Mouse (Mus musculus): Measurements from ENCODE around the gene Cfap77. TPM values are rescaled to one million over a fixed set of nuclear protein-coding genes. Genes with fewer than 3 reads are reported as not detected.

Cfap77 gene
- total RNA-seq, 2 experiments from 2014 or later = 1.2 to 1.9 TPM

DNA sequence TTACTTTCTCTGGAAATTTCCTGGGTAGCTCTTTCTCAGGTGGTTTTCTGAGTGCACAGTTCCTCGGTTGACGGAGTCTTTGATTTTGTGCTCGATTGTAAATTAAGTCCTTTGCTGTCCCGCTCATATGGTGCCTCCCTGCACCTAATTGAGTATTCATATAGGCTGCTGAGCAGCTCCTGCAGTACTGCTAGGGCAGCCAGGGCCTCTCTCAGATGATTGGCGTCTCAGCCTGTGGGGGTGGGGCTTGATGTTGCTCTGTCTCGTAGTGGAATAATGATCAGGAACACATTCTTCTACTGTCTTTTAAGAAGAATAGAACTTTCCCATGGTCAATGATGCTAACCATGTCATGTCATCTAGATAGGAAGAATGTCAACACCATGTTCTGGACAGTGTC is 109.5 kb downstream of the Cfap77 start:
- DNase-seq (ENCODE audit: low spot score in 2 of 2) = no peak

- no peak for DNase-seq (ENCODE audit: low spot score in 2 of 2)
Observed at GRCm38 (mm10) chr2:28943666-28944516, 111.0 kb downstream of the Cfap77 start.

- no peak for DNase-seq (ENCODE audit: low spot score in 2 of 2)
Observed at GRCm38 (mm10) chr2:28938997-28939396, 115.9 kb downstream of the Cfap77 start.

DNA sequence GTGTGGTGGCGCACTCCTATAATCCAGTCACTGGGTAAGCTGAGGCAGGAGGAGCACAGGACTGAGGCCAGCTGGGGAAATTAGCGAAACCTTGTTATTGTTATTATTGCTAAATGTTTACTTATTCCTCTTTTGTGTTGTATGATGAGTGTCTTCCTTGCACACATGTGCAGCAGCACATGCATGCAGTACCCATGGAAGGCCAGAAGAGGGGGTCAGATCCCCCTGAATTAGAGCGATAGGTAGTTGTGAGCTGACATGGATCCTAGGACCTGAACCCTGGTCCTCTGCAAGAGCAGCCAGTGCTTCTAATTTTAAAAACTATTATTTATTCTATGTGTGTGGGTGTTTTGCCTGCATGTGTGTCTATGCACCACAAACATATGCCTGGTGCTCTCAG is 124.3 kb downstream of the Cfap77 start:
- no peak for DNase-seq (ENCODE audit: low spot score in 2 of 2)

- DNase-seq (ENCODE audit: low spot score in 2 of 2) = peak; percentile 55 to 77
Observed at GRCm38 (mm10) chr2:28923912-28924311, 131.0 kb downstream of the Cfap77 start.

DNA sequence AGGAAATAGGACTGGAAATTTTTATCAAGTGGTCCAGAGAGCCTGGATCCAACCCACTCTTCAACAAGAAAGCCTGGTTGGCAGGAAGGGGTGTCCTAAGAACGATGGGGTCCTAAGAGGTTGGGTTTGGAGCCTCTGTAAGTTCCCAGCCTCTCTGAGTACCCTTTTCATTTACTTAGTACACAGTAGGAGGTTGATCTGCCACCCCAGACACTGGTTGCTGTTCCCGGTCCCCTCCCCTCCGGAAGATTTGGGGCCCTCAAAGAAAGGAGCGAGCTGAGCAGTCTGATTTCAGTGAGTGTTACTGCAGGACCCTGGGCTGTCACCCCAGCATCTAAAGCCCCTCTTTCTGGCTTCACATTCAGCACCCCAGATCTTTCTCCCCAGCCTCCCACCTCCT is 135.9 kb downstream of the Cfap77 start:
- DNase-seq (ENCODE audit: low spot score in 2 of 2) = no peak

DNA sequence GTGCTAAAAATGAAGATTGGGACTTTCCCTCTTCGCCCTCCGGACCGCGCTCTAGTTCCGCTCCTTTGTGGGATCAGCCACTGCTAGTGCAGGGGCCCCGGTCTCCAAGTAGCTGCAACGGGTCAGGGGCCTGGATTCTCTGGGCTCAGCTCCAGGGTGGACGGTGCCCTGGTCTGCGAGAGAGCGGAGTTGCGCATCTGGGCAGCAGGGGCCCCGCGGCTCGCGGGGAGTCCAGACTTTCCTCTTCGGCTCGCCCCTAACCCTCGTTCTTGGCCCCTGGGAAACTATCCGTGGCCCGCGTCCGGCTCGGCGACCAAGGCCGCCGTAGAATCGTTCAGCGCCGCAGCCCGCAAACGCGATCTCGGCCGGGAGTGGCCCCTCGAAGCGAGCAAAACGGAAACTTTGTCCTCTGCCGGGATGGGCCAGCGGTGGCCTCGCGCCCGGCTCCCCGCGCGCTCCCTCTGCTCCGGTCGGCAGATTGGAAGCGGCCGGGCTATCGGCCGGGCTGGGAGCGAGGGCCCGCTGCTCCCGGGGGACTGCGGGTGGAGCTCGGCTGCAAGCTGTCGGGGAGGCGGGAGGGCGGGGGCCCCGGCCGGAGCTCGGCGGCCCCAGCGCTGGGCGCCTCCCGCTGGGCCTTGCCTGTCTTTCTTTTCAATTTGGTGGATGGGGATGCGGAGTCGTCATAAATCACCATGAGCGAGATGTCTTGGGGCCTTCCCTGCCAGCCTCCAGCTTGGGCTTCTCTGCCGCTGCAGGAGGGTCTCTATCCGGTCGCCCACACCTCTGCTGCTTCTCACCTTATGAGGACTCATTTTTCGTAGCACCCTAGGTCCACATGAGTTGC is 137.1 kb downstream of the Cfap77 start:
- no peak for DNase-seq (ENCODE audit: low spot score in 2 of 2)

GRCm38 (mm10) chr2:28917156-28917517 is 137.7 kb downstream of the Cfap77 start:
- DNase-seq (ENCODE audit: low spot score in 2 of 2) = no peak

- DNase-seq (ENCODE audit: low spot score in 2 of 2) = no peak
Observed at GRCm38 (mm10) chr2:28916513-28916865, 138.4 kb downstream of the Cfap77 start, which contains the start of gene Barhl1. Gene Barhl1 (minus strand): TSS chr2:28916668.

DNA sequence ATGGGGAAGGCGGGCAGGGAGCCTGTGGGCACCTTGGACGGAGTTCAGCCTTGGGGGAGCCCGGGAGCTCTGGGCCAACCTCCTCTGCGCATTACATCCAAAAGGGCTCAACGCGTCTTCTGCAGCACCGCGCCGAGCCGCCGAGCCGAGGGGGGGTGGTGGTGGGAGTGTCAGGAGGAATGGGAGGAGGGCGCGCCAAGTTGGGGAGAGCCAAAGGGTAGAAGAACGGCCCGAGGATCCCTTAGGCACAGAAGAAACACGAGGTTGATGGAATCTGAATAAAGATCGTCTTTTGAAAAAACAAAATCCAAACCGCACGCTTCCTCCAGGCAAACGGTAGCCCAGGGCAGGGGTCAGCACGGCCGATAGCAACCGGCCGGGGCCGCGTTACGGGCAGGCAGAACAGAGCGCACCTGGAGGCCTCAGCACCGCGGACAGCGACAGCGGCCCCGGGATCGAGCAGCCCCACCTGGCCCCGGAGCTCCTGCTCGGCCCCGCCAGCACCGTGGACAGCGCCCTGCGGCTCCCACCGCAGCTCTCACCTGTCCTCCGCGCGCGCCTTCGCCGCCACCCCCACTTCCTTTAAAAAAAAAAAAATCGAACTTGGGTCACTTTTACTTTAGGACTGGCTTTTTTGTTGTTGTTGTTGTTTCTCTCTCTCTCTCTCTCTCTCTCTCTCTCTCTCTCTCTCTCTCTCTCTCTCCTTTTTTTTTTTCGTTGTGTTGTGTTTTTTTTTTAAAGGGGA is 138.9 kb downstream of the Cfap77 start:
- no peak for DNase-seq (ENCODE audit: low spot score in 2 of 2)

DNA sequence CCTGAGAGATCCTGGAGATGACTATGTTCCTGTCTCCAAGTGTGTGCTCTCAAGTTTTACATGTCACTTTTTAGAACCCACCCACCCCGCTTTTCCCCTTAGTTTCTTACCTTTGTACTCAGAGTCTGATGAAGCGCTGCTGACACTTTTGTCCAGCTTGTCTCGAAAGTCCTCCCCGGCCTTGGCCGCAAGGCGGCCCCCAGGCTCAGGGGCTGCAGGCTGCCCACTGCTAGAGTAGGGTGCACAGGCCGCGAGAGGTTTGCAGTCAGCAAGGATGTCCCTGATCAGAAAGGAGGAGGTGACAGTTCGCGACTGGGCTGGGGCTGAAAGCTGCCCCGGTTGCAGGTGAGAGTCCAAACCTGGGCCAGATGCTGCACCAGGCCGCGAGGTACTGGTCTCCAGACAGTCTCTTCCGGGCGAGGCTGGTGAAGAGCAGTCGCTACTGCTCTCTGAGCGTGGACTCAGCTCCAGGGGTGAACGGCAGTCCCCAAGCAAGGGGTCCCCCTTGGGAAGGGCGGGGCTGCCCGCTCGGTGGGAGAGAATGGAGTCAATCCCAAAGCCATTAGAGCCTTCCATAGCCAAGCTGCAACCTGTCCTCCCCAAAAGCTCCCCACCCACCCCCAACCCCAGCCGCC is 139.6 kb downstream of the Cfap77 start:
- no peak for DNase-seq (ENCODE audit: low spot score in 2 of 2)

DNA sequence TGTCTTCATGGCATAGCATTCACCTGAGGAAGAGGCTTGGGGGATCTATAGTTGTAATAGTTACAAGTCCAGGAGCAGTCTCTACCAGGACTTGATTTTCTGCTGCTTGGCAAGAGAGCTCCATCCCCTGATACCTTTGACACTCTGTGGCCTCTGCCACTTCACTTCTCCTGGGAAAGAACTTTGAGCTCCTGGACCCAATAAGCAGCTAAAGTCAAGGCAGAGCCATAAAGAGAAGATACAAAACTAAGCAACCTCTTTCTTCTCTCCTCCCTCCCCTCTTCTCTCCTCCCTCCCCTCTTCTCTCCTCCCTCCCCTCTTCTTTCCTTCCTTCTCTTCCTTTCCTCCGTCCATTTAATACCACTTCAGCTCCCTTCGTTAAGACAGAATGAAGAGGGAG is 140.7 kb downstream of the Cfap77 start:
- DNase-seq (ENCODE audit: low spot score in 2 of 2) = no peak

DNA sequence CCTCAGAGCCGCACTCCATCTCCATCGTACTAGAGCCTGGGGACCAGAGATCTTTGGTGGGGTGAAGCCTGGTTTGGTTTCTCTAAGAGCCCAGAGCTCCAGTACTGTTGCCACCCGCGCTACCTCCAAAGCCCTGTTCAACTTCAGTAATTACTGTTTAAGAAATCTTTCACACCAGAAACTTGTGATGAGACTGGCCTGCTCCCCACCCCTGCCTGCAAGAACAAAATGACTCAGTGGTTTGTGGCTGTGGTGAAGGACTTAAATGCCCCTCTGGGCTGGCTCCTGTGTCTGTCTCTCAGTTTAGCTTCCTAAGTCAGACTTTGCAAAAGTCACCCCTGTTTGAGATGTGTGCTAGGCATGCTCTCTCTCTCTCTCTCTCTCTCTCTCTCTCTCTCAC is 141.9 kb downstream of the Cfap77 start:
- DNase-seq (ENCODE audit: low spot score in 2 of 2) = no peak

GRCm38 (mm10) chr2:28912039-28912700 is 142.7 kb downstream of the Cfap77 start:
- no peak for DNase-seq (ENCODE audit: low spot score in 2 of 2)

GRCm38 (mm10) chr2:28911331-28912038 is 143.4 kb downstream of the Cfap77 start:
- DNase-seq (ENCODE audit: low spot score in 2 of 2) = no peak

- no peak for DNase-seq (ENCODE audit: low spot score in 2 of 2)
Observed at GRCm38 (mm10) chr2:28910877-28911276, 144.0 kb downstream of the Cfap77 start.

DNA sequence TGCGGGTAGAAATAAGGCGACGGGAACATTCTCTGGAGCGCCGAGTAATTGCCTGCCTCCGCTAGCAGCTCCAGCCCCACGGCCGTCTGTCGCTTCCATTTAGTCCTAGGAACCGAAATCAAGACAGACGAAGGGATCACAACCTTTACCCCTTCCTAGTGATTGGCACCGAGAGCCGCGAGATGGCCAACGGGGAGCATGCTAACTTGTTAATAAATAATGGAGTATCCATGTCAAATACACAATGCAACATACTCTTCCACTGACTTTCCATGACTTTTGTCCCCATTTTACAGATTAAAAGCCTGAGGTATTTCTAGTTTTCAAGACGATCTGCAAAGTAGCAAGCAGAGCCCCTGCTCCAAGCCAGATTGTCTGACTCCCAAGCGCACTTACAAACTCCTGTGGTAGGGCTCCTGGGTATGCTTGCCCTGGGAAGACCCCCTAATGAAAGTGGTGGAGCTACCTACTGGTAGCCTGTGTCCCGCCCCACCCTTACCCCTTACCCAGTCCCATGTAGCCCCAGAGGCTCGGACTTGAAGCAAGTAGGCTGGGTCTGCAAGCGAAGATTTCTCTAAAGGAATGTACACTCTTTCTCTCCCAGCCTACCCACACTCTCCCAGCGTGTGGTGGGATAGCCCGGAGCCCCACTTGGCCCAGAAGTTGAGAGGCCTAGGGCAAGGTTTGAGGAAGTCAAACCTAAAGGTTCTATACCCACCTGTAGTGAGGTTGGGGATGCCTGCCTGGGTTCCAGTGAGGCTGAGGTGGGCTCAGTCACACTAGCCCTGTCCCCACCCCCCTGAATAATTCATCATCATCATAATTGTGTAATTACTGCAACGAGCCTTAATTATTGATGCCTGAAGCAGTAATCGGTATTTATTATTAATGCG is 144.8 kb downstream of the Cfap77 start:
- DNase-seq (ENCODE audit: low spot score in 2 of 2) = no peak

- no peak for DNase-seq (ENCODE audit: low spot score in 2 of 2)
Observed at GRCm38 (mm10) chr2:28909186-28909817, 145.6 kb downstream of the Cfap77 start.

Data from adrenal gland, postnatal 4 days (tissue).